11 mouse cellular contexts compared by ENCODE assay signal in genomic region chr15:85677381-85677780, GRCm38 (mm10). TPM values are rescaled to one million over a fixed set of nuclear protein-coding genes. Genes with fewer than 3 reads are reported as not detected.
DNase-seq lines count a peak whose midpoint lies in the region; ATAC-seq and TF ChIP-seq lines count a peak whose summit lies in the region.
"Had no signal": no experiment of that assay in that cellular context is flagged by ENCODE, and none has a peak within 500 bp of the region (broad histone marks: within the 10 kb centered on the region; RNA-seq: fewer than 3 reads in every experiment).

No protein-coding gene starts in this region.

- intact Hi-C loops in heart, postnatal 10 days (cut with DNase I), result no loop called here

- H3K4me1 ChIP-seq in heart, postnatal 0 days (ENCODE audit: control insufficient read depth, insufficient read depth), result peaks cover 55% of the 10 kb centered on the region
- H3K4me1 ChIP-seq in hindbrain, postnatal 0 days (ENCODE audit: insufficient read depth, low read length), result peaks cover 24% of the 10 kb centered on the region

- H3K27me3 ChIP-seq in heart, postnatal 0 days (ENCODE audit: control insufficient read depth, insufficient read depth, low read length), result no peaks in the 10 kb centered on the region
- H3K27me3 ChIP-seq in hindbrain, postnatal 0 days (ENCODE audit: insufficient read depth, low read length), result no peaks in the 10 kb centered on the region

- no peak for TF ChIP-seq CTCF in heart, postnatal 0 days (IDR thresholded peaks at IDR 0.05; ENCODE audit: low read depth)
- TF ChIP-seq CTCF in hindbrain, postnatal 0 days (IDR thresholded peaks at IDR 0.05; ENCODE audit: low read depth), result no peak

- no peak for TF ChIP-seq EP300 in heart, postnatal 0 days (IDR thresholded peaks at IDR 0.05; ENCODE audit: low read depth)

- H3K36me3 ChIP-seq in heart, postnatal 0 days (replicated peaks; ENCODE audit: control insufficient read depth, insufficient read depth, low read length), result peaks cover 19% of the 10 kb centered on the region; the same call in 1 of the 2 replicates
- no peaks in the 10 kb centered on the region for H3K36me3 ChIP-seq in hindbrain, postnatal 0 days (ENCODE audit: insufficient read depth, low read length)
- H3K36me3 ChIP-seq: intestine, embryonic 15.5 days had no signal

- H3K27ac ChIP-seq in heart, postnatal 0 days (ENCODE audit: low read depth), result peak overlapping the region; percentile 86
- H3K27ac ChIP-seq in hindbrain, postnatal 0 days, result peak overlapping the region; percentile 91
- H3K27ac ChIP-seq: intestine, embryonic 15.5 days had no signal

- DNase-seq in cerebellum, postnatal 10 days, result peak; percentile 50 to 65
- no peak for DNase-seq in heart, postnatal 0 days (ENCODE audit: low spot score)
- DNase-seq in heart, postnatal 10 days, result no peak
- DNase-seq in MN1 (ENCODE audit: low spot score), result peak; percentile 39
- no peak for DNase-seq in hindbrain, postnatal 0 days (ENCODE audit: low spot score)
- no peak for DNase-seq in urinary bladder, postnatal 36 days (ENCODE audit: low spot score in 2 of 2)
- DNase-seq in layer of hippocampus, adult 18-20 months (ENCODE audit: low spot score in 2 of 2), result no peak
- DNase-seq: lung, embryonic 14.5 days; thymus, postnatal 14 days had no signal

- H3K9ac ChIP-seq in heart, postnatal 0 days (replicated peaks; ENCODE audit: low read depth, low read length), result no peak overlapping the region
- H3K9ac ChIP-seq in hindbrain, postnatal 0 days (replicated peaks; ENCODE audit: low read length), result peak overlapping the region; percentile 49; the same call in 1 of the 2 replicates
- H3K9ac ChIP-seq: intestine, embryonic 15.5 days had no signal

- no peak for ATAC-seq in cerebellum, adult (ENCODE audit: insufficient number of reproducible peaks, low FRiP score, low TSS enrichment)
- ATAC-seq in heart, postnatal 0 days (ENCODE audit: insufficient read depth, low read depth), result peak; percentile 32
- ATAC-seq in hindbrain, postnatal 0 days, result peak; percentile 27; the same call in 1 of the 2 replicates
- ATAC-seq: intestine, embryonic 15.5 days had no signal

- no peaks in the 10 kb centered on the region for H3K9me3 ChIP-seq in heart, postnatal 0 days (replicated peaks; ENCODE audit: control insufficient read depth, low read length)
- no peaks in the 10 kb centered on the region for H3K9me3 ChIP-seq in hindbrain, postnatal 0 days (ENCODE audit: low read length)
- H3K9me3 ChIP-seq: intestine, embryonic 15.5 days had no signal

- WGBS in heart, postnatal 0 days, result 67% methylated on average over 6 of the region's 6 CpGs
- WGBS in hindbrain, postnatal 0 days, result 40% methylated on average over 6 of the region's 6 CpGs

- no peak overlapping the region for H3K4me3 ChIP-seq in heart, postnatal 0 days (ENCODE audit: low read depth, low read length)
- H3K4me3 ChIP-seq in hindbrain, postnatal 0 days (ENCODE audit: low read length), result peak overlapping the region; percentile 94
- H3K4me3 ChIP-seq: intestine, embryonic 15.5 days had no signal

- no peak overlapping the region for H3K4me2 ChIP-seq in heart, postnatal 0 days (ENCODE audit: low read depth, low read length)
- H3K4me2 ChIP-seq in hindbrain, postnatal 0 days (ENCODE audit: low read depth, low read length), result peak overlapping the region; percentile 74
- H3K4me2 ChIP-seq: intestine, embryonic 15.5 days; lung, embryonic 14.5 days had no signal

RNA-seq across cellular contexts. Expression of gene Ppara, which starts 57.4 kb away (rescaled TPM):
- 11.6 and 18.5 TPM in 2 replicates for total RNA-seq in heart, postnatal 0 days (2014; rRNA removed; ENCODE audit: low replicate concordance)
- polyA plus RNA-seq in heart, postnatal 0 days (2015; fragmentation: Nextera tagmentation; extraction: Ambion mirVana), result 31.4 and 33.4 TPM in 2 replicates
- 10 to 100 TPM; 39.2 to 52.4 TPM for total RNA-seq in heart, postnatal 10 days (2021)
- 1.2 and 6.6 TPM in 2 replicates for total RNA-seq in hindbrain, postnatal 0 days (2014; rRNA removed)
- polyA plus RNA-seq in hindbrain, postnatal 0 days (2015; fragmentation: Nextera tagmentation; extraction: Ambion mirVana), result 1.9 and 2.7 TPM in 2 replicates
- 1 to 10 TPM; 2.9 to 3.4 TPM for total RNA-seq in layer of hippocampus, adult 18-20 months (2021)

Comparison
In these comparisons a context has a peak if more than half of its experiments do, and no peak if none do; other contexts are left out.
1. DNase-seq: peak in cerebellum, postnatal 10 days (2 of 2) and MN1 (single experiment); none in heart, postnatal 0 days (single experiment), heart, postnatal 10 days (0 of 2), hindbrain, postnatal 0 days (single experiment), urinary bladder, postnatal 36 days (0 of 2) and layer of hippocampus, adult 18-20 months (0 of 2).